Mouse (Mus musculus): ENCODE results near the gene Meaf6.

Meaf6 gene

GRCm38 (mm10) chr4:125145213-125145612, 60.3 kb downstream of the Meaf6 start:
- DNase-seq: no peak

GRCm38 (mm10) chr4:125147970-125148369, 63.0 kb downstream of the Meaf6 start:
- DNase-seq: no peak

- DNase-seq: no peak
Measured at GRCm38 (mm10) chr4:125149460-125149859, 64.5 kb downstream of the Meaf6 start.

GRCm38 (mm10) chr4:125152469-125152868, 67.5 kb downstream of the Meaf6 start:
- DNase-seq: no peak

- DNase-seq: no peak
Measured at GRCm38 (mm10) chr4:125153659-125154241, 68.8 kb downstream of the Meaf6 start.

GRCm38 (mm10) chr4:125155646-125156045, 70.7 kb downstream of the Meaf6 start:
- DNase-seq: no peak

GRCm38 (mm10) chr4:125157322-125157721, 72.4 kb downstream of the Meaf6 start:
- no peak for DNase-seq

GRCm38 (mm10) chr4:125158081-125158480, 73.1 kb downstream of the Meaf6 start:
- DNase-seq: no peak

- DNase-seq: peak; percentile 45 to 62
Measured at GRCm38 (mm10) chr4:125158581-125159317, 73.8 kb downstream of the Meaf6 start.

- peak; percentile 91 to 94 for DNase-seq
Measured at GRCm38 (mm10) chr4:125160320-125160950, 75.5 kb downstream of the Meaf6 start.

GRCm38 (mm10) chr4:125160951-125161331, 76.0 kb downstream of the Meaf6 start:
- no peak for DNase-seq

- DNase-seq: no peak
Measured at GRCm38 (mm10) chr4:125161392-125161791, 76.5 kb downstream of the Meaf6 start.

GRCm38 (mm10) chr4:125162701-125163100, 77.8 kb downstream of the Meaf6 start:
- DNase-seq: no peak
